Mouse (Mus musculus): ENCODE measurements at regions not wholly inside any gene's neighbourhood (a gene's known extent, or its start where the extent isn't known, plus 50 kb on each side); places are given as distances from the start of the nearest gene placed in this dataset.

DNA sequence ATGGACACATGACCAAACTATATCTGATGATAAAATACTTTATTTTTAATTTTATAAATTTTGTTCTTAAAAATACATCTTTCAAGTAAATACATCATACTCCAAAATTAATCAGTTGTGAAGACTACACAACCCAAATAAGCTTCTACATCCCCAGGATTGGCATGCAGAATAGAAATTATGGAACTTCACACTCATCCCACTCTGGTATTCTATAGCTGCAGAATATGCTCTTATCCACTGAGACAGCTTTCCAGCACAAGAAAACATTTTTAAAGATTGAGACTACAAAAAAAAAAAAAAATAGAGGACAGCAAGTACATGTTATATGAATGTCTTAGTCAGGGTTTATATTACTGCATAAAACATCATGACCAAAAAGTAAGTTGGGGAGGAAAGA, 94.4 kb downstream of the Gm11232 start:
- TF ChIP-seq CTCF (IDR thresholded peaks at IDR 0.05; ENCODE audit: low read depth) (no peak), EP300 (optimal IDR thresholded peaks at IDR 0.05) (no peak)
